Mouse (Mus musculus) cerebellum, adult (tissue): ENCODE data around the gene Rabgap1l.

Experiments used
- ATAC-seq: cut with Nextera tagmentation; 2 replicates; pipeline ENCODE4 v1.9.2; 2017; ENCODE audit warnings: mild to moderate bottlenecking, moderate library complexity, mixed read lengths; ENCODE audit not compliant: insufficient number of reproducible peaks, low FRiP score, low TSS enrichment

Gene Rabgap1l

DNA sequence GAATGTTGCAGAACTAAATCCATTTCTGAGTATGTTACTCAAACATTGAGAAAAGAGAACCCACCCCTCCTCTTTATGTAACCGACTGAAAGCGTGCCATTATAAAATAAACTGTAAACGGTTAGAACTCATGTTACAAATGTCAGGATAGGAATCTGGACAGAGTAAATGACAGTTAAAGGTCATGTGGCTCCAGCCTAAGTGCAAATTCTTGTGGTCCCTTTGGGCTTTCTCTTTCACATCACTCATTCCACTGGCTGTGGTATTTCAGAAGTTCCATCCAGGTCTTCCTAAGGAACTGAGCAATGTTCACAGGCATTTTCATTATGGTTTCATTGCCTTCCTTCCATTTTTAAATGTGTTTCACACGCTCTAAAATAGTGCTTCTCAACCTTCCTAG is 530.6 kb downstream of the Rabgap1l start:
- no peak for ATAC-seq

GRCm38 (mm10) chr1:160261849-160262248 is 531.2 kb downstream of the Rabgap1l start:
- no peak for ATAC-seq

- ATAC-seq = no peak
Measured at GRCm38 (mm10) chr1:160260605-160261004, 532.4 kb downstream of the Rabgap1l start.

GRCm38 (mm10) chr1:160259884-160260283 is 533.1 kb downstream of the Rabgap1l start:
- peak; percentile 54 for ATAC-seq

DNA sequence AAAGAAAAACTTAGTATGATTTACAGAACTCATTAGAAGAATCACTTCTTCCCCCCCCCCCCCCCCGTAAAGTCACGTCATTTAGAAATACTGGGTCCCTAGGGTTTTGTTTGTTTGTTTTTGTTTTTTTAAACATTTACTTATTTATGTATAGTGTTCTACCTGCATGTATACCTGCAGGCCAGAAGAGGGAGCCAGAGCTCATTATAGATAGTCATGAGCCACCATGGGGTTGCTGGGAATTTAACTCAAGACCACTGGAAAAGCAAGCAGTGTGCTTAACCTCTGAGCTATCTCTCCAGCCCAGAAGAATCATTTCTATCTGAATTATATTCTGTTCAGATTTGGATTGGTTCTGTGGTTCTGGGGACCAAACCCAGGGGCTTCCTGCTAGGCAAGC is 539.9 kb downstream of the Rabgap1l start:
- ATAC-seq = no peak

DNA sequence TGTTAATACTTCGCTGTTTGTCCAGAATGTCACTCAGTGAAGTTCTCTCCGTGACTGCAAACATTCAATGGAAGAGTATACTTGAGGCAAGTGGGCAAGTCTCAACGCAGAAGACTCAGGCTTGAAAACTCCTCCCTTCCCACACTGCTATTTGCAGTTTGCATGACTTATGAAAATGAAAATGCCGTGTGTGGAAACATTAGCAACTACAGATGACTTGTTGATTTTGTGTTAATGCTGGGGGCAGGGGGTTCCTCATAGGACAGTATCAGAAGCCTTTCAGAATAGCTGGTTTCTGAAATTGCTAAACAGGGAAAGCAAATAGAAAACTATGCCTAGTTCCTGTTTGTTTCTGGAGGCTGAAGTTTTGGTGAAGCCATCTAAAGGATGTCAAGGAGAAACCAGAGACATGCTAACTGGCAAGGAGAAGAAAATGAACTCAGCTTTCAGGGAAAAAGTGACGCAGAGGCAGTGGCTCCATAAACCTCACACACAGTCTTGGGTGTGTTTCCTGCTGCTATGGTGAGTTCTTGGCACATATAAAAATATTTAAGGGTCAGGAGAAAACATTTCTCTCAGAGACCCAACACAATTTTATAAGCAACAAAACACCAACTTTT is 541.5 kb downstream of the Rabgap1l start:
- no peak for ATAC-seq

DNA sequence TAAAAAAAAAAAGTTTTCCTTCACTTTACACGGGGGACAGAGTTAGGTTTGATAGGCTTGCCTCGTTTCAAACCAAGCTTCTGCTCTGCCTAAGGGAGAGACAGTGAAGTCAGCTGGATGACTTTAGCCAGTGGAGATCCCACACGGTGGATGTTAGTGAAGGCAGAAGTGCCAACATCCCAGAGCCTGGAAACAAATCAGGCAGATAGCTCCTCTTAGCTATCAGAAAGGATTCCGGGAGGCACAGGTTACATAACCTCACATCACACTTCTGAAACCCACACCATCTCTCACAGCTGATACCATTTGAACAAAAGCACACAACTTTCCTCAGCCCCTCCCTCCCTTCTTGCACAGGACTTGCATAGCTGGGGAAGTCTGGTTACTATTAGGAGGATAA is 542.2 kb downstream of the Rabgap1l start:
- ATAC-seq = no peak

DNA sequence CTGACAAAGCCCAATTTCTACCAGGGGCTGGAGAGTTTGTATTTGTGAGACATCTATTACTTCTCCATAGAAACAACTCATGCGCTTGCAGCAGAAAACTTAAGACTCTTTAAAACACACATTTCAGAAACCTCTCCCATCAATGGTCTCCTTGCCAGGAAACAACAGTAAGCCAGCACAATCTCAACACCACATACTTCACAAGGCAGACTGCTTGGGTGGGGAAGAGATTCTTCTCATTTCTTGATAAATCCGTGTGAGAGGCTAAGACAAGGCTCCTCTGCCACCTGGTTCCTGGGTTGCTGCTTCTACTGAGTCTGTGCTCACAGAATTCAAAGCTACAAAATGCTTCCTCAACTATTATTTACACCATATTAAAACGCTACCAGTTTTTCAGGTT is 543.2 kb downstream of the Rabgap1l start:
- ATAC-seq = no peak

DNA sequence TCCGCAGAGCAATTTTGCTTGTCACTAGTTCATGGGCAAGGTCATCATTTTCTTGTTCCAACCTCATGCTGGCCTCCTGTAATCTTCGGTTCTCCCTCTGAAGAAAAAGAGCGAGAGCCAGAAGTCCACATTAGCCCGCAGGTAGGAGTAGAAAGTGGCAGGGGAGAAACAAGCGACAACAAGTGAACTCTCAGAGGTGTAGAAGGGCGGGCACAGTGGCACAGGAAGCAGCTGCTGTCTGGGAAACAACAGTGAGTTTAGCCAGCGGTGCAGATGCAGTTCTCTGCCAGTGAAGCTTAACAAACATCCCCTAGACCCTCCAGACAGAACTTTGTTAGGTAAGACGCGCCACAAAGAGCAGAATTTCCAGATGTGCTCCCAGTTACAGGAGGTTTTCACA is 545.5 kb downstream of the Rabgap1l start:
- ATAC-seq = no peak

DNA sequence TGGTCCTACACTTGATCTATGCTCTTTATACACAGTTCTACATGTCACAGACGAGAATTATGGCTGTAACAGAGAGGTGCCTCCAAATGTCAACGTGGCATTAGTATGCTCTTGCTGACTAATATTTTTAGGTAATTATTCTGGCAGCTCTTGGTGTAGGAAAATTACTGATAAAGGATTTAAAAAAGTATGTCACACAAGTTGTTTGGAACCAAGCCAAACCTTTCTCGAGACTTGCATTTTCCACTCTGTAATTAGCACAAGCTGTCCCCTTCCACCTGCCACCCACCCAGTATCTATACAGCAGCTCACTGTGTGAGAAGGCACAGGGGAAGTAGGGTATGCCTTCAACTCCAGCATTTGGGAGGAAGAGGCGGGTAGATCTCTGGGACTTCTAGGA is 546.2 kb downstream of the Rabgap1l start:
- no peak for ATAC-seq

GRCm38 (mm10) chr1:160245954-160246353 is 547.1 kb downstream of the Rabgap1l start:
- ATAC-seq = no peak

GRCm38 (mm10) chr1:160244689-160245088 is 548.3 kb downstream of the Rabgap1l start:
- no peak for ATAC-seq

GRCm38 (mm10) chr1:160240091-160240490 is 552.9 kb downstream of the Rabgap1l start:
- no peak for ATAC-seq

- ATAC-seq = no peak
Measured at GRCm38 (mm10) chr1:160238852-160239443, 554.1 kb downstream of the Rabgap1l start.

DNA sequence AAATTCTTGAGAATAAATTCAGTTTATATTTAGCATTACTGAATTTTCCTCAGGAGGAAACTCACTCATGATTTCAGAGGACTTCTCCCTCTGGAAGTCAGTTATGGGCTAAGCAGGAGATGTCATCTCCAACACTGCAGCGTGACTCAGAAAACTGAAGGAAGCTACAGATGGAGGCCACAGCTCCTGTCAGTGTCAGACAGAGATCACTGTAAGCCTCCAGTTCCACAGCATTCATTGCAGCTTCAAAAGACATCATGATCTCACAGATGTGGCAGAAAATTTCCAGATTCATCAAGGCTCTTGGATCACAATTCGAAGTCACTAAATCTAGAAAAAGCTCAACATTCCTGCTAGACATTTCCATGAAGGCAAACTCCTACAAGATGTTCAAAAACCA is 555.0 kb downstream of the Rabgap1l start:
- no peak for ATAC-seq

DNA sequence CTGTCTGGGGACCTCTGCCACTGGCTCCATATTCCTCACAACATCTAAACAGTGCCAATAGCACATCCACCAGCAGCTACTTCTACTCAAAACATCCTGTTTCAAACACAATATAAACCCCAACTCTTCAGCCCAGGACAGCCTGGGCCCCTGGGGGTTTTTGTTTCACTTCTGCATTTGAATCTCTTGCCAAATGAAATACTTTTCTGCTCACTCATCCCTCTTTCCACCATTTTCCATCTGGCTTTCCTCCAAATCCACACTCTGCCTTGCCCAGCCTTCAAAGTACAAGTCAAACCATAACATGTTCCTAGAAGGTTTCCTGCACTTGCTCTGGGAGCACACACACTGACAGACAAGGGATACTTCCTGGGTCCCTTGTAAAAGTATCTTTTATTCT is 559.1 kb downstream of the Rabgap1l start:
- ATAC-seq = no peak

DNA sequence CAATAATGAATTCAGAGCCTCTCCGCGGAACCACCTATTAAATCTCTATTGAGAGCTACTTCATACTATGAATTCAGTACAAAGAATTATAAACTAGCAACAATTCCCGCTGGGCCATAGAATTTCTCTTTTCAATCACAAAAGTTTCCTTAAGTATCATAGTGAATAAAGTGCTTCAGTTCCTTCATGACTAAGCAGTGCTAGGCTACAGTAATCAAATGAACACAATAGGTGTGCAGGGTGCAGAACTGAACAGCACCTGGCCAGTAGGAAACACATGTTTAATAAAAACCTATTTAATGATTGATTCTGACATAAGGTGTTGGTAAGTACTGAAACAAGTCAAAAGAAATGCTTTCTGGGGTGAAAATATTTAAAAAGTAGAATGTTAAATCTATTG is 560.9 kb downstream of the Rabgap1l start:
- ATAC-seq = no peak

DNA sequence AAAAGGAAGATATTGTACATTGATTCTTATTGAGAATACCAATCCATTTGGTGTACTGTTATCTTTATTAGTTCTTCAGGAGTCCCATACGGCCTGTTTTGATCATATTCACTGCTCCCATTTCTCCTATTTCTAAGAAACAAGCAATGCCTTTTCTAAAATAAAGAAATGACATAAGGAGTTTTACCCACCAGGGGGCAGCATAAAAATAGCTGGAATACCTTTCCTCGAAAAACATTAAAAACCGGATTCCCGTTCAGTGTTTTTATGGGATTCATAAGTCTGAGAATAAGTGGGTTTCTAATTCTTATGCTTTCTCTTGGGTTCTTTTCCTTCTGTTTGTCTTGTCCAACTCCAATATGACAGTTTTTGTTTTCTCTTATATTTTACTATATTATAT is 562.0 kb downstream of the Rabgap1l start:
- ATAC-seq = no peak

DNA sequence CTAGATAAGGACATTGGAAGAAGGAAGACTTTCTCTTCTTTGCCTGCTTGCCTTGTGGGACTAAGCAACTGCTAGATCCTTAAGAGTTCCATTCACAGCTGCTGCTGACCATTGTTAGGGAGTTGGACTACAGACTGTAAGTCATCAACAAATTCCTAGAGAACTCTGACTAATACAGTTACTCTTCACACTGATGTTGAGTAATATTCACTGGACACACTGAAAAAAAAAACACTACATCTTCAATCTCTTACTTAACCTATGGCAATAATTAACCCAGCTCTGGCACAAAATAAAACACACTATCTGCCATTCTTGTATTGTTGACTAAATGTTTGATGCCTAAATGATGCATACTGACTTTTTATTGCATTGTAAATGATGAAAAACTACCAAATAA is 565.2 kb downstream of the Rabgap1l start:
- no peak for ATAC-seq

GRCm38 (mm10) chr1:160227196-160227595 is 565.8 kb downstream of the Rabgap1l start:
- ATAC-seq = no peak

- ATAC-seq = no peak
Measured at GRCm38 (mm10) chr1:160224093-160224492, 568.9 kb downstream of the Rabgap1l start.

DNA sequence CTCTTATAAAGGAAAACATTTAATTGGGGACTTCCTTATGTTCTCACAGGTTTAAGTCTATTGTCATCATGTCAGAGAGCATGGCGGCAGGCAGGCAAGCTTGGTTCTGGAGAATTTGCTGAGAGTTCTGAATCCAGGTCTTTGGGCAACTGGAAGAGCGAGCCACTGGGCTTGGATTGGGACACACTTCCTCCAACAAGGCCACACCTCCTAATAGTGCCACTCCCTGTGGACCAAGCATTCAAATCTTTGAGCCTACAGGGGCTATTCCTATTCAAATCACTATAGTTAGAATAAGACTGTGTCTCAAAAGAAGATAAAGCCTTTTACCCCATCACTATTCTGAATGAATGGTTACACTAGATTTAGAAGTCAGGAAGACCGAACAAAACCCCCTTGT is 575.1 kb downstream of the Rabgap1l start:
- no peak for ATAC-seq
